Mouse (Mus musculus): ENCODE measurements around the gene Epha1.

Epha1 gene

DNA sequence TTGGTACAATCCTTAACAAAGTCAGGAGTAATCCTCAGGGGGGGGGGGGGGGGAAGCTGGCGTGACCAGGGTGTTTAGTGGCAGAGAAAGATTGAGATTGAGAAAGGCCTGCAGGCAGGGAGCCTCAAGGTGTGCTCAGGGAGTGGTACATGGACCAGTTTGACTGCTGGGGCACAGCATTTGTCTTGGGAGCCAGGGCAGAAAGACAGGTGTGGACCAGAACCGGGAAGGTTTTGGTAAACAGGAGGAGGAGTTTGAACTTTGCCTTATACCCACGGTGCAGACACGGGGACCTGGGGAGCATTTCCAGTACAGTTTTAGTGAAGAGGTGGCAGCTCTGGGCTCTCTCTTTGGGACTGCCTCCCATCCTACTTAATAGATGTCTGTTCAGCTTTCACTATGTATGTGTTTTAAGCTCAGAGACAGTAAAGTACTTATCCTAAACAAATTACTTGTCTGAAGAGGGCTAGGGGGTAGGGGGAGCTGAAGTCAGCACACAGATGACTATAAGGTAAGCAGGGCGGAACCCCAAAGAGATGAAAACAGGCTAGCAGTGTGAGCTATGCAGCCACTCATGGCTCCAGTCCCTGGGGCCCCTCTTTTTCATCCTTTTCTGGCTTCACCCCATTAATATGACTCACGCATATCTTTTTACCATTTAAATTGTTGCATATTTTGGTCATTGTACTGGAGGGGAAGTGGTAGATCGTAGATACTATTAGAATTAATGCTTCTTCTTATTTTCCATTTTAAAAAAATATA lies 782 bp upstream of the Epha1 start:
- DNase-seq (ENCODE audit: low spot score) = no peak

DNA sequence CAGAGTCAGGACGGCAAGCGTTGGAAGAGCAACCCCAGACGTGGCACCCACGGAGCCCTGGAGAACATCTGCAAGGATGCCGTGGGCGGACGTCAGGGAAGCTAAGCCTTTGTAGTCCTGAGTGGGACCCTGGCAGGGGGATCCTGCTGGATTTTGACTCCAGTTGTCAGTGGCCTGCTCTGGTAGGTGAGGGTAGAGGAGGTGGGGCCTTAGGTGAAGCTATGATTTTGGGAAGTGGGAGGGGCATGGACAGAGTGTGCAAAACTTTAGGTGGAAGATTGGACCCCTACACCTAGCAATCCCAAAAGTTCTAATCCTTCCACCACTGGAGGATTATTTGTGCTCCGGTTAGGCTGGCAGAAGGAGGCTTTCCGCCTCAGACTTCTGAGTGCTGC lies 650 bp downstream of the Epha1 start:
- DNase-seq (ENCODE audit: low spot score) = no peak

DNA sequence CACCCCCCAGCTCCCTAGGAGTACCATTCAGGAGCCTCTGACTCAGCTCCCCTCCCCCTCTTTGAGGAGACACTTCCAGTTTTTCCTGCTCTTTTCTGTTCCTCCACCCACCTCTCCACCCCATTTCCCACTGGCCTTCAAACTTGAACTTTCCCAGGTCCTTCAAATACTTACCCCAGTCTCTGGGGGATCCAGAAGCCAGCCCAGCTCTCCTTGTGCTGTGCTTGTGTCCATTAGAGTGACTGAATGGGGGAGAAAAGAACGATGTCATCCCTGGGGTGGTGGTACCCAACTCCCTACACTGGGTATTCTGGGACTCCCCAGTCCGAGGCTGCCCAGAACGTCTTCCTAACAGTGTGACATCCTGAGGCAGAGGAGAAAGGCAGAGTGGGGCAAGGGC lies 1.1 kb downstream of the Epha1 start:
- no peak for DNase-seq (ENCODE audit: low spot score)

DNA sequence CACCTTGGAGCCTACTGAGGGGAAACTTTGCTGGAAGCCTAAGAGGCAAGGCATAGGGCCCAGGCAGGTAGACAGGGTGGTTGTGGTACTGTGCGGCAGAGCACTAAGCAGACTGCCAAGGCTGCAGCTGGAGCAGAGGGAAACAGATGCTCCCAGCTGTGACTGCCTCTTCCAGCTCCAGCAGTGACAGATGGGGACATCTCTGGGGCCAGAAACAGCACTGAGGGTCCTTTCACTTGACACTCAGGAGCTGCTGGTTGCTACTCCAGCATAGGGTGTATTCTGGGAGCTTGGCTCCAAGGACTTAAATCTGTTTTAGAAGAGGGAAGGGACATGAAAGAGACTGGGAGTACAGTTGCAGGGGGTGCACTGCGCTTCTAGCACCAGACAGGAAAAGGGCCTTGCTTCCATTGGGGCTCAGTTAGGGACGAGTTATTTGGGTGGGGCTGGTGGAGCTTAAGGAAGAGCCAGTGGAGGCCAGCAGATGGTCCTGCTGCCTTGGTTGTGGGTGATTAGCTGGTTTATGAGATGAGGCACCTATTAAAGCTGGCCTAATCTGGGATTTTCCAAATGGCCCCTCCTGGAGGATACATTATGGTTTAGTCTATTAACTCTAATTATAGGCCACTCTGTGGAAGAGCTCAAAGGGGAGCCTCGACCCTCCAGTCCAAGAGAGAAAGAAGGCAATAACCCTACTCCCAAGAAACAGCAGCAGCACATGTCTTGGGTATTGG lies 2.3 kb downstream of the Epha1 start:
- DNase-seq (ENCODE audit: low spot score) = no peak

DNA sequence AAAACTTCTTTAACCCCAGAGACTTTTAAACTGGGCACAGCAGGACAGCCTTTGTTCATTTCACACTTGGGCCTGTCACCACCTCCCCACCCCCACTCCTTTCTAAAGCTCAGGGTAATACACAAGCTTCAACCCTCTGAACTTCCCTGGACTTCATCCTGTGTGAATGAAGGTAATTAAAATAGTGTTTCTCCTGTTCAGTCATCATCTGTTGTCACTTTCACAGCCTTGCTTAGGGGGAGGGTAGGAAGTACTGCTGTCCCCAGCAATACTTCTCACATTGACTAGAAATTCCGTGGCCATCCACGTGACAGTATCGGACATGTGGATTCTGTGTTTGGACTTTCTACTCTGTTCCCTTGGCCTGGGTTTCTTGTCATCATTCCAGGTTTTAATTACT lies 3.2 kb downstream of the Epha1 start:
- no peak for DNase-seq (ENCODE audit: low spot score)

DNA sequence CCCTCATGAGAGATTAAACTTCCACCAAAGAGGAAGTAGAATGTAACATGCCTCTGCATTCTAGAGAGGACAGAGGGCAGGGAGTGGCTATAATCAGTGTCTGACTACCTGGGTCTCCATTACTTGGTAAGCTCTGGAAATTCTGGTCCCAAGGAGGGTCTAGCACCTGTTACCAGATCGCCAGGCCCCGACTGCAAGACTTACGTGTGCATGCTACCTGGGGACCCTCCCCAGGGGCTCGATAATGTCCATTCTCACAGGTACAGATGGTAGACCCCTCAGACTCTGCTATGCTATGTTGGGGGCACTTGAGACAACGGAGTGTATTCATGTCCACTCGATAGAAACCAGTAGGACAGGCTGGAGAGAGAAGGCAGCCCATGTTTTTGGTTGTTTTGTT lies 7.9 kb downstream of the Epha1 start:
- DNase-seq (ENCODE audit: low spot score) = no peak

DNA sequence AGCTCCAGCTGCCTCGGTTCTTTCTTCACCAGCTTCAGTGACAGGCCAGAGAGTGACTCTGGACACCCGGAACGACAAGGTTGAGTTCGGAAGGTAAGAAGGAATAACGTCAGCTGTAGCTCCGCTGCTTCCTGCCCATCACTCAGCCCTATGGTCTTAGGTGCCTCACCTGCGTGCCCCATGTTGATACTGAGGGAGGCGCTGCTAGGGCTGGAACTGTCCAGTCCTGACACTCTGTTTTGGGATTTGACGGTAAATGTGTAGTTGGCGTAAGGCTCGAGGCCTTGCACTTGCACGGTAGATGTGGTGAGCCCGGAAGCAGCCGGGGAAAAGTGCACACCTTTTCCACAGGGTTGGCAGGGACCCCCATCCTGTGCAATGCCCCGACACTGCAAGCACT lies 8.5 kb downstream of the Epha1 start:
- DNase-seq (ENCODE audit: low spot score) = no peak

DNA sequence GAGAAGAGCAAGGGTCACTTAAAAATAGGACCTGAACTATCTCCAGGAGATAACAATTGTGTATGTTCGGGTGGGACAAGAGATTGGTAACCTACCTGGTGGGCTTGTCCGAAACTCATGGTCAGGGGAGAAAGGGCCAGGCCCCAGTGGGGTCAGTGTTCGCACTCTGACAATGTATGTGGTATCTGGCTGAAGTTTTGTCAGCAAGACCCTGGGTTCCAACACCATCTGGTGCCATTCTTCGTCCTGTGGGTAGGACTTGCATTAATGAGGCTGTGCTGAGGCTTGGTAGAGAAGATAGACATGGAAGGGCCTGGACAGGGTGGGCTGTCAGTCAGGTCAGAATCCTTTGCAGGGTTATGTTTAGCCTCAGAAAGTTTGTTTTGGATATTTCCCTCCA lies 9.0 kb downstream of the Epha1 start:
- DNase-seq (ENCODE audit: low spot score) = no peak

DNA sequence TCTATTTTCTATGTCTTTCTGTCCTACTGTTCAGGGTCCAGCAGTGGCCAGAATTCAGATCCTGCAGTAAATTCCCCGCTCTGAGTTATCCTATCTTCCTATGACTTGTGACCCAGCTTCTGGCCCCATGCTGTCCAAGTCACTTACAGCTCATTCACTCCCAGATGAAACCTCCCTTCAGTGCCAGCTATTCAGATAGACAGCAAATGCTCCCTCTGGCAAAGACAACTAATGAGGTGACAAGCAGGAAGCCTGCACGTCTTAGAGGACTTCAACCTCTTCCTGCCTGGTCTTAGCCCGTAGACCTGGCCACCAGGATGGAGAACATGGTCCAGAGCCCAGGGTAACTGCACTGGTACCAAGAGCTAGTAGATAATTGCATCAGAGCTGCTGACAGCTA lies 10.1 kb downstream of the Epha1 start:
- no peak for DNase-seq (ENCODE audit: low spot score)

DNA sequence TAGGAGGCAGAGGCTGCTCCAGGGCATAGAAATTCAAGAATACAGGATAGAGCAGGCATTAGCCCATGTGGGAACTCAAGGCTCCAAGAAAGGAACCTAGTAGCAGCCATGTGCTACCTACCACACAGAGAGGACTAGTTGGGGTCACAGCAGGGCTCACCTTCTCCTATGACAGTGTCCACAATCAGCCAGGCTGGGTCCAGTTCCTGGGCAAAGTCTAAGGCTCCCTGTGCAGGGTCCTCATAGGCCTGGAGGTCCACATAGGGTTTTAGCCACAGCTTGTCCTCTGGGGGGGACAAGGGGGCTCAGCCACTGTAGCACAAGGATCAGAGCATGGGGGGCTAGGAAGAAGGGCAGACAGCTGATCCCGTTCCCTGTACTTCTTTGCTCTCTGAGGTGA lies 10.6 kb downstream of the Epha1 start:
- no peak for DNase-seq (ENCODE audit: low spot score)

DNA sequence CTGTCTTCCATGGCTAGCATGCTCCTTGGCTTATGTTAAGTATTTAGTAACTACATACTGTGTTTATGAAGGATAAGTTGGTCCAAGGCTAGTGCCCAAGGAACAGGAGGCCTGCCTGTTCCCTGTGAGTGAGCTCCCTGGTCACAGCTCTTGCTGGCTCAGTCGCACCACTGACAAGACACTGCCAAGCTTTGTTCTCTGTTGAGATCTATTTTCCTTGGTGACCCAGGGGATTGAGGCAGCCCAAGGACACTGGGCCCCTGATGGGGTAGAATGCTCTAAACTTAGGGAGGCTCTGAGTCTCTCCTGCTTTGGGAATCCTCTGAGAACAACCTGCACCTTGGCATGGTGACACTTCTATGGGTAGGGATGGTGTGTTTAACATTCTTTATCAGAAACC lies 11.0 kb downstream of the Epha1 start:
- peak; percentile 68 for DNase-seq (ENCODE audit: low spot score)

DNA sequence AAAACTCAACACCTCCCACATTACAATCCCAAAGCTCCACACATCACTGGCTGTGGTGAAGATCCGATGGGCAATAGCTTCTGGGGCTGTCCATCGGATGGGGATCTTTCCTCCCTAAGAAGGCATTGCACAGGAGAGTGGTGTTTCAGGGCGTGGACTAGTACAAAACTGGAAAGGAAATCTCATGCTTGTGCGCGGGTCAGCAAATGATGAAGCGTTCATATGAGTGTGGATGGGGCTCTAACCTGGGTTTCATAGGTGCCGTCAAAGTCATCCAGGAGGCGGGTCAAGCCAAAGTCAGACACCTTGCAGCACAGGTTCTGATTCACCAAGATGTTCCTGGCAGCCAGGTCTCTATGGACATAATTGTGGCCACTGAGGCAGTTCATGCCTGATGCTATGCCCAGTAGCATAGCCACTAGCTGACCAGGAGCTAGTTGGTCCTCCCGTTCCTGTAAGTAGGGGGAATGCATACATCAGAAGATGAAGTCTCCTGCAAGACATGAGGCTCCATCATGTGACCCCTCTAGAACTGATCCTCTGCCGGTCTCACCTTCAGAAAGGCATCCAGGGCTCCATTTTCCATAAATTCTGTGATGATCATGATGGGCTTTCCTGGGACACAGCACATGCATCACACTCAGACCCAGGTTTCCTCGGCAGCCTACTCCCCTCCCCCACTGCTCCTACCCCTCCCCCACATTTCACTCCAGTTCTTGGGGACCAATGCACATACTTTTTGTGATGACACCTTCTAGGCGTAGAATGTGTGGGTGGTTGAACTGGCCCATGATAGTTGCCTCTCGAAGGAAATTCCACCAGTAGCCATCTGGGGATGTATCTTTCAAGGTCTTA lies 11.8 kb downstream of the Epha1 start:
- no peak for DNase-seq (ENCODE audit: low spot score)

DNA sequence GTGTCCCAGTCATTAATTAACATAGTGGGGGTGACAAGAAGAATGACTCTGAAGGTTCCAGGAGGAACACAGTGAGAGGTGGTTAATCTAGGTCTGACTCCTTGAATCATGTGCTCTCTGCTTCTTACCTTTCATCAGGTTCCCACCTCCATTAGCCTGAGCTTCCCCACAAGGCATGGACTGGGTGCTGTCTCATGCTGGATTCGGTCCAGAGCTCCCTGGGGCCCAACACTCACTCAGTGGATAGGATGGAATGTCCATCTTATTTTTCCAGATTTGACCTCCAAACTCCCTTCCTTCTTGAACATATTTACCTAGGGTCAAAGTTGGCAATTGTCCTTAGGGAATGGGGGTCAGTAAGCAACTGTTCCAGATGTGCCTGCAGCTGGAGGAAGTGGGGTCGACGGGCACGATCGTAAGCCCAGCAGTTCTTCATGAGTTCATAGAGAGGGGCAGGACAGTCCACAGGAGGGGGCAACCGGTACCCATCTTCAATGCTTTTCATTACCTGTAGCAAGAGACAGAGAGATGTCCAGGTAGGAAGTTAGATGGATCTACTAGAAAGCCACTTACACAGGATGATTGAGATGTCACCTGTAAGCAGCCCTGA lies 12.7 kb downstream of the Epha1 start:
- DNase-seq (ENCODE audit: low spot score) = no peak

DNA sequence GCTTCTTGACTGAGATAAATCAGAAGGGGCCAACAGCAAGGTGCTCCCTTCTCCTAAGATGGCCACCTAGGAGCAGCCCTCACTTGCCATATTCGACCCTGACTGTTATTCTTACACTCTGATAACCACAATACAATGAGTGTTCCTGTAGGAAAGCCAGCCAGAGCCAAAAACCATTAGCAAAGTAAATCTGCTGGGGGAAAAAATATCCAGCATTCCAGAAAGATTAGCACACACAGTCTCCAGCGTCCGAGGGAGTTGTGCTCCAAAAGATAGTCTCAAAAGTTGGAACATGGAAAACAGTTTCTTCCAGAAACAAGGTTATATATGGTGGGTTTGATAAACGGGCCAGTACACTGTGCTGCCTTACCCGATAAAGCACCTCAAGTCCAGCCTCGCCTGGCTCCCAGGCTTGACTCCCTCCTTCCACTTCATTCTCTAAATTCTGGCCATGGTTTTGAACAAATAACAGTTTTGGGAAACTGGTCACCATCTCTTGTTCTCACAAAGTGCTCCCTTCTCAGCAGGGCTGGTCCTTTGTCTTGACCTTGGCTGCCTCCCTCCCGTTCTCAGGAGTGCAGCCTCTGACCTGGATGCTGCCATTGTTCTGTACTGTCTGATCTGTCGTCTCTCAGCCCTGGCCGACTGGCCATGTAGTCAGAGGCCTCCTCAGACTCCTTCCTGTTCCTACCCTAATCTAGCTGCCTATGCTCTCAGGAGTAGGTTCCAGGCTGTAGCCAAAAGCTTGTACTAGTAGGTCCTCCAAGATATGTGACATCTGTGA lies 13.5 kb downstream of the Epha1 start:
- no peak for DNase-seq (ENCODE audit: low spot score)

DNA sequence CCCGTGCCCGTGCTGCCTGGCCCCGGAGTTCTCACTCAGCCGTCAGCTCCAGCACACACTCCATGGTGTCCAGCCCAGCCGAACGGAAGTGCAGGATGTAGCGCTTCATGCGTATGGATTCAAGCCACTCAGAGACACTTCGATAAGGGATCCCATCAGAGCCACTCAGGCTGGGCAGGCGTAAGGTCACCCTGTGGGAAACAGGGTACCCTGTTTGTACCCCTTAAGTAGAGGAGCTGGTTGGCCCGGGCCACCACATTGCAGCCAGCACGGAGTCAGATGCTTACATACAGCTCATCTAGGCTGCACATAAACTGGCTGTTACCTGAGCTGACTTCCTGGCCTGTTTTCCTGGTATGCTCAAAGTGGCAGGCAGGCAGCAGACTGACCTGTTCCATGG lies 14.2 kb downstream of the Epha1 start:
- no peak for DNase-seq (ENCODE audit: low spot score)

DNA sequence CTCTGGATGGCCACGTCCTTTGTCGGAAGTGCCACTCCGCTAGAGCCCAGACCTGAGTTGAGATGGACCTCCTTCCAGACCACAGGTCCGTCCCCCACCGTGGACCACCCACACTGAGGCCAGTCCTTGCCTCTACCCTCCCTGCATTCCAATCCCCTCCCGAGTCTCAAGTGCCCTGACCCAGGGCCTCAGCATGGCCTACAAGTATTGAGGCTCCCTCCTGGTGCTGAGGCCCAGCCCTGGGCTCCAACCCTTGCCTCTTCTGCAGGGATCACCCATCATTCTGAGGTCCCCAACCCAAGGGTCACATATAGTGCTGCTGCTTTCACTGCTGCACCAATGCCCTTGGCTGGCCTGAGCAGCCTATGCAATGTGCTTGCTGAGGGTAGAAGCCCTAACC lies 15.2 kb downstream of the Epha1 start:
- DNase-seq (ENCODE audit: low spot score) = no peak

DNA sequence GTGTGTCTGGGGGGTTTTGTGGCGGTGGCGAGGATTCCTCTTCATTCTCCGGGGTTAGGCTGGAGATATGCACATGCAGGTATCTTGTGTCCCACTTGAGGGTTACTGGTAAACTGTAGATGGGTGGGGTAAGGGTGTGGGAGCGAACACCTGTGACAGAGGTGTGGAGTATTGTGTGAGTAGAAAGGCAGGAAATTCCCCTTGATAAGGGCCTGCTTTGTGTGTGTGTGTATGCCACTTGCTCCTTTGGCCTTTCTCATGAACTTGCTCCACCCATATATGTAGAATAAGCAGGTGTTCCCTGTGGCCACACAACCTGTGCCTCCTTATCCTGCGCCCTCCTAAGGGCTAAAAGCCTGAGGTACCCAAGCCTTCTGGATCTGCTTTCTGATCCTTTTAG lies 16.2 kb downstream of the Epha1 start:
- no peak for DNase-seq (ENCODE audit: low spot score)

DNA sequence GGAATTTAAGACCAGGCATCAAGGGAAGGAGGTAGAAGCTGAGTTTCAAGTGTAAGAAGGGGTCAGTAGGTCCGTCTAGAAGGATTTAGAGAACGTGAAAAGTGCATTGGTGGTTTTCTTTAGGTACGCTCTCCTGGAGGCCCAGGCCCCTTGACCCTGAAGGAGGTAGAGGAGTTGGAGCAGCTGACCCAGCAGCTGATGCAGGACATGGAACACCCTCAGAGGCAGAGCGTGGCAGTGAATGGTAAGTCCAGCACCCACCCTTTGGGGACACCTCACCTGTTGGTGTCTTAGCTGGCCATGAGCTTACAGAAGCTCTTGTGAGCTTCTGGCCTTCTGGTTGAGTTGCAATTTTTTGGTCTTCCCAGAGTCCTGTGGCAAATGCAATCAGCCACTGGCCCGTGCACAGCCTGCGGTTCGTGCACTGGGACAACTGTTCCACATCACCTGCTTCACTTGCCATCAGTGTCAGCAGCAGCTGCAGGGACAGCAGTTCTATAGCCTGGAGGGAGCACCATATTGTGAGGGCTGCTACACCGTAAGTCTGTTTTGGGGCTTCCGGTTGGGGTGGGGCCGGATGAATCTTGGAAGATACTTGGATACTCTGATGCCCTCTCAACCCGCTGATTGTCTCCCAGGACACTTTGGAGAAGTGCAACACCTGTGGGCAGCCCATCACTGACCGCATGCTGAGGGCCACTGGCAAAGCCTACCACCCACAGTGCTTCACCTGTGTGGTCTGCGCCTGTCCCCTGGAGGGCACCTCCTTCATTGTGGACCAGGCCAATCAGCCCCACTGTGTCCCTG lies 17.1 kb downstream of the Epha1 start:
- DNase-seq (ENCODE audit: low spot score) = no peak

DNA sequence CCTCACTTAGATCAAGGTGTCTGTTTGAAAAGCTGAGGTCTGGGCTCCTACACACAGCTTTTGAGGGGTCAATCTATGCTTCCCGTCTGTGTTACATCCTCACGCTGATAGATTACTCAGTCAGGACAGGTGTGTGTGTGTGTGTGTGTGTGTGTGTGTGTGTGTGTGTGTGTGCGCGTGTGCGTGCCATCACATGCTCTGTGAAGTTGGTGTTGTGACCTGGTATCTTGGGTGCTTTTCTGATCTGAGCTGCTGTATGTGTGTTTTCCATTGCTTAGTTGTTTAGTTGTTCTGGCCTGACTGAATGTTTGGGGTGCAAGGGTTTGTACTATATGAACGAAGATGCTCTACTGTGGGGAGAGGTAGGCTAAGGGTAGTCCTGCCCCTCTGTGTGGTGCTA lies 17.7 kb downstream of the Epha1 start:
- DNase-seq (ENCODE audit: low spot score) = no peak

DNA sequence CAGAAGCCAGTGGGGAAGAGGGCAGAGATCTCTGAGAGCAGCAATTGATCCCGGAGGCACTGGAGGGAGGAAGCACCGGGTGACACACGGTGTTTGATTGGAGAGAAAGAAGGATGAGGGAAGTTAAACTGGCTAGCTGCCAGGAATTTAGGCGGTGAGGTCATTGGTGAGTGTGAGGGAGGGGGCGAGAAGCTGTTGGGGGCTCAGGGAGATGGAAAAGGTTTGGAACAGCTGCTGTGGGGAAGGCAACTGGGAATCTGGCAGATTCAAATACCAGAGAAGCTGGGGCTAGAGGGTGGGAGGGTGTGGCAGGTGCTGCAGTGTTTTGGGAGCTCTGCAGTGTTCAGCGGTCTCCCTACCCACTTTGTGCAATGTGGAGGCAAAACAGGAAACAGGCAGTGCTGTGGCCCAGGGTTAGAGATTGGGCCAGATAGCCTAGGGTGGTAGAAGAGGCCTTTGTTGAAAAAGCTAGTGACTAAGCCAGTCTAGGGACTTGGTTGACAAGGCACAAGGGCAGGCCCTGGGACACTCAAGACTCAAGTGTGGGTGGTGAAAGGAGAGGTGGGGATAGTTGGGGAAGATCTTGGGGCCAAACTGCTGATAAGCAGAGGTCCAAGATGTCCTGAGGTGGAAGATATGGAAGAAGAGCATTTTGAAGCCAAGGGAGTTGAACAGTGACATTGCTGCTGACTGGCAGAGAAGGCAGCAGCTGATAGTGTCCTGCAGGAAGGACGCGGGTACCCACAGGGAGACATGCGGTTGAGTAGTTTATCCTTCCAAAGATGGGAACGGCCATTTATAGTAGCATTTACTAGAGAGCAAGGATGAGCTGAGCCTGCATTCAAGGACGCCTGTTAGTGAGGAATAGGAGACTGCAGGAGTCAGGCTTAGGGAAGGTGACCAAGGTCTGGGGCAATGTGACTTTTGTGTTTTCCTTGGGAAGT lies 18.7 kb downstream of the Epha1 start:
- peak; percentile 48 for DNase-seq (ENCODE audit: low spot score)
